Mouse (Mus musculus) testis, adult 2 months (tissue): ENCODE data around the gene Lrrc8b. TPM values are rescaled to one million over a fixed set of nuclear protein-coding genes. Genes with fewer than 3 reads are reported as not detected.

Experiments
- H3K27ac ChIP-seq: fragments of 200-500 bp; 2 replicates; pipeline ENCODE4 v1.5.1; 2012; ENCODE audit warnings: low read depth, low read length; ENCODE audit not compliant: control insufficient read depth, insufficient read depth
- H3K27me3 ChIP-seq: fragments of 200-500 bp; 2 replicates; pipeline ENCODE4 v1.6.1; 2012; ENCODE audit warnings: mild to moderate bottlenecking, low read length, moderate library complexity; ENCODE audit not compliant: control insufficient read depth, insufficient read depth
- H3K36me3 ChIP-seq: fragments of 200-500 bp; 2 replicates; pipeline ENCODE4 v1.6.1; 2012; ENCODE audit warnings: mild to moderate bottlenecking, low read length; ENCODE audit not compliant: control insufficient read depth, insufficient read depth
- H3K4me1 ChIP-seq: fragments of 200-500 bp; 2 replicates; pipeline ENCODE4 v1.6.1; 2012; ENCODE audit warnings: low read length; ENCODE audit not compliant: control insufficient read depth, insufficient read depth
- H3K4me3 ChIP-seq: fragments of 200-500 bp; 2 replicates; pipeline ENCODE4 v1.5.1; 2012; ENCODE audit warnings: low read depth, mild to moderate bottlenecking, low read length, moderate library complexity, mixed read lengths; ENCODE audit not compliant: control insufficient read depth
- CTCF ChIP-seq: fragments of 200-500 bp; IDR thresholded peaks from 2 replicates; pipeline ENCODE4 v1.5.1; 2012; ENCODE audit warnings: low read depth, mild to moderate bottlenecking, inconsistent platforms, low read length, moderate library complexity; ENCODE audit not compliant: control insufficient read depth, insufficient read depth, insufficient replicate concordance
- POLR2A ChIP-seq: fragments of 200-500 bp; IDR thresholded peaks from 2 replicates; pipeline ENCODE4 v1.6.1; 2012; ENCODE audit warnings: low read depth, mild to moderate bottlenecking, inconsistent platforms, low read length, moderate library complexity; ENCODE audit not compliant: control insufficient read depth
- polyA plus RNA-seq: library from polyadenylated mRNA; depleted of rRNA; stranded (reverse); fragments of >200 nt; gene quantifications from 2 replicates; pipeline ENCODE4 v1.2.3, GENCODE M21; 2012

Lrrc8b gene
- polyA plus RNA-seq, 1 experiment: 336 TPM

GRCm38 (mm10) chr5:105425587-105425986, 10.0 kb downstream of the Lrrc8b start:
- Histone ChIP-seq H3K36me3 (no peaks in the 10 kb centered on the region), H3K27ac (no peak overlapping the region), H3K4me3 (no peak overlapping the region), H3K4me1 (no peaks in the 10 kb centered on the region), H3K27me3 (no peaks in the 10 kb centered on the region)
- TF ChIP-seq POLR2A: no peak
- TF ChIP-seq CTCF: no peak

DNA sequence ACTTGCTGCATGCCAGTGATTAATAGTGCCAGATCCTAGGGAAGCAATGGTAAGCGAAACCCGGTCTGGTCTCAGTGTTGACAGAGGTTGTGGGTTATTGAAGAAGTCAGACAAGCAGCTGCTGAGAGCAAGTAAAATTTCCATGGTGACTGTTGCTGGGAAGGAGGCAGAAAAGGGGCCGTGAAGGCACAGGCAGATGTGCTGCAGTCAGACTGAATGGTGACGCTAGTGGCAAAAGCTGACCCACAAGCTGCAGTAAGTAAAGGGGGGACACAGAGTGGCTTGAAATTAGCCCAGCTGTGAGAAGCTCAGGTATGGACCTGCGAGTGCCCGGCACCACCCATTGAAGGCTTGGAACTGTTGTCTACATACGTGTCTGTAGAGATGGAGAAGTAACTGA, 11.8 kb downstream of the Lrrc8b start:
- TF ChIP-seq POLR2A (no peak), CTCF (no peak)
- no peaks in the 10 kb centered on the region for H3K36me3 ChIP-seq
- H3K27ac ChIP-seq: no peak overlapping the region
- no peaks in the 10 kb centered on the region for H3K27me3 ChIP-seq
- no peak overlapping the region for H3K4me3 ChIP-seq
- no peaks in the 10 kb centered on the region for H3K4me1 ChIP-seq

GRCm38 (mm10) chr5:105428265-105428974, 12.8 kb downstream of the Lrrc8b start:
- Histone ChIP-seq H3K27me3 (no peaks in the 10 kb centered on the region), H3K27ac (no peak overlapping the region), H3K4me1 (no peaks in the 10 kb centered on the region), H3K36me3 (no peaks in the 10 kb centered on the region), H3K4me3 (no peak overlapping the region)
- no peak for TF ChIP-seq POLR2A
- no peak for TF ChIP-seq CTCF

GRCm38 (mm10) chr5:105430148-105430547, 14.6 kb downstream of the Lrrc8b start:
- TF ChIP-seq POLR2A (no peak), CTCF (no peak)
- Histone ChIP-seq H3K27ac (no peak overlapping the region), H3K4me1 (no peaks in the 10 kb centered on the region), H3K4me3 (no peak overlapping the region), H3K36me3 (no peaks in the 10 kb centered on the region), H3K27me3 (no peaks in the 10 kb centered on the region)

- TF ChIP-seq CTCF (no peak), POLR2A (no peak)
- Histone ChIP-seq H3K27ac (no peak overlapping the region), H3K4me1 (no peaks in the 10 kb centered on the region), H3K27me3 (no peaks in the 10 kb centered on the region), H3K36me3 (no peaks in the 10 kb centered on the region), H3K4me3 (no peak overlapping the region)
These were observed 24.0 kb downstream of the Lrrc8b start for GRCm38 (mm10) chr5:105439608-105440007.

- no peak overlapping the region for H3K27ac ChIP-seq
- no peaks in the 10 kb centered on the region for H3K4me1 ChIP-seq
- no peaks in the 10 kb centered on the region for H3K36me3 ChIP-seq
- TF ChIP-seq POLR2A (no peak), CTCF (no peak)
- no peaks in the 10 kb centered on the region for H3K27me3 ChIP-seq
- no peak overlapping the region for H3K4me3 ChIP-seq
These were observed 25.5 kb downstream of the Lrrc8b start for GRCm38 (mm10) chr5:105440992-105441535.

DNA sequence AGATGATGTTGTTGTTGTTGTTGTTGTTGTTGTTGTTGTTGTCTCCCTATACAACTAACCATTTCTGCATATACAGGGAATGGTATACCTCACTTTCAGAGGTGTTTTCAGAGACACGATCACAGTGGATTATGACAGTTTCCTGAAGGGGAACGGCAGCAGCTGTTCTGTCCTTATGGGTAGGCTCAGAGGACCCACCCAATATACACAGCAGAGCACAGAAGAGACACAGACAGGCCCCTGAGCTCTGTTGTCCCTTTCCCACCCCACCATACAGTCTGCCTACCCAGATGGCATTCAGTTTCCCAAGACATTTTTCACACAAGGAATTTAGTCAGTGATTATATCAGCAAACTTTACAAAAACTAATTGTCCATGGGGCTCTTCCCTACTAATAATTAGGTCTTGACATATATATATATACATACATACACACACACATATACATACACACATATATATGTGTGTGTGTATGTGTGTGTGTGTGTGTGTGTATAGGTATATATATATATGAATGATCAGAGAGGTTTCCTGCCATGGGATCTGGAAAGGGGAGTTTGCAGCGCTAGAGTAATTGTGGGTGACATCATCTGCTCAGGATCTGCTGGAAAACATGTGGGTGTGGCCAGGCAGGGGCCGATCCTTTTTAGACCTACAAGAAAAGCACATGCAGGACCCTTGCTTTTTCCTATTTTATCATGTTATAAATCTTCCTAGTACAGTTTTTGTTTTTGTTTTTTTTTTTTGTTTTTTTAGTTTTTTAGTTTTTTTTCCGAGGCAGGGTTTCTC, 26.8 kb downstream of the Lrrc8b start:
- Histone ChIP-seq H3K27ac (no peak overlapping the region), H3K36me3 (no peaks in the 10 kb centered on the region), H3K4me1 (no peaks in the 10 kb centered on the region), H3K27me3 (no peaks in the 10 kb centered on the region), H3K4me3 (no peak overlapping the region)
- TF ChIP-seq CTCF (no peak), POLR2A (no peak)
